Mouse (Mus musculus): ENCODE measurements at regions not wholly inside any gene's neighbourhood (a gene's known extent, or its start where the extent isn't known, plus 50 kb on each side); places are given as distances from the start of the nearest gene placed in this dataset.

DNA sequence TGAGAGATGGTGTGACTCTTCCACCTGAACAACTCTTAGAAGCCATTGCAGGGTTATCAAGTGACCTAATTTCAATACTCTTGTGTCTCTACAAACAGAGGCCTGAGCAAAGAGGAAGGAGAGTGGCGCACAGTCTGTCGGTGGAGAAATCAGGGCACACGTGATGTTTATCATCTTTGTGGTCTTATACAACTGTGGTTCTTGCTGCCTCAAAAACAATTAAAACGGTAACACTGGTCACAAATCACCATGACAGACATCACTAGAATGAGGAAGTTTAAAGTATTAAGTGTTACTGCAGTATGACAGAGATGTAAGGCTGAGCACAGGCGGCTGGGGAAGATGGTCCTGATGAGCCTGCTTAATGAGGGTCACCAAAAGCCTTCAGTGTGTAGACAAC is 73.6 kb downstream of the Sdc1 start:
- peak in 1 of 2 experiments; percentile 19 for DNase-seq

DNA sequence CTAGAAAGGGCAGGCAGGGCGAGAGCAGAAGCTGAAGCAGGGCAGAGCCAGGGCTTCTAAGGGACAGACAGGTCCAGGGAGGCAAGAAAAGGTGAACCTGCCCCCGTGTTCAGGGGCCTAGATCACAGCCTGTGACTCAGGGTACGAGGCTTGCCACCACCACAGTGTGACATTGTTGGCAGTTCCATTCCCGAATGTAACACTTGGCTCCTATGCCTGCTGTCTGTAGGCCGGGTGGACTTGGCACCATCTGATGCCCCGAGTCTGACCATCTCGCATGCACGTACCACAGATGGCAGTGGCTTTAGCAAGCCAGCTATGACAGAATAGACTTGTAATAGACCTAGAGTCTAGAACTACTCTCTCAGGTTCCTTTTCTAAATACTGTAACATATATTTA is 74.3 kb downstream of the Sdc1 start:
- DNase-seq = no peak

DNA sequence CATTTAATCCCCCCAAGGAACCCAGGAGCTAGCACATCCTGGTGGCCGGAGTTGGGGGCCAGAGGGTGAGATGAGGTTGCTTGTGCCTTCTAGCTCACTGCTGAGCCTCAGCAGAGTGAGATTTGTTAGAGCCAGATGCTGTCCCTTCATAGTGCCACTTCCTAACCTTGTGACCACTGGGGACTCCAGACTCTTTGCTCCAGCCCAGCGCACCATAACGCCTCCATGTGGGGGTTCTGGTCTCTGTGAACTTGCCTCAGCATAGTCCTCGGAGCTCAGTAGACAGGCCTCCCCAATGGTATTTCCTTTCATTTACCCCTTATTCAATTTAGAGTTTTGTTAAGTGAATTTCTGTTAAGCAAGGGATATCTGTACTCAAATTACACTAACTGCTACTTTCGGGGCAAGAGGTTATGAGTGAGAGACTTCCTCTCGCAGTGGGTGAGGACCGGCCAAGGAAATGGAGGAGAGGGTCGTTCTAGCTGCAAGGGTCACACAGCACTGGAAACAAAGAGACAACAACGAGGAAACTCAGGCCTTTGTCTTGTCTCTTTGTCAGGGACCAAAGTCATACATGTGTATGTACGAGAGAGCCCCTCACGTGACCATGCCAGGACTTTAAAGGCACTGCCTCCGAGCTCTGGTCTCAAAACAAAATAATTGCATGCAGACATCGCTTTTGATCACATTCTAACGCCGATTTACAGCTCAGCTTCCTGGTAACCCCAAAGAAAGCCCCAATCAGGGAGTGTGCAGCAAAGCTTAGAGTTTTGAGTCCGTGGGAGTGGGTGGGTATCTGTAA is 74.8 kb upstream of the Laptm4a start:
- DNase-seq = no peak

DNA sequence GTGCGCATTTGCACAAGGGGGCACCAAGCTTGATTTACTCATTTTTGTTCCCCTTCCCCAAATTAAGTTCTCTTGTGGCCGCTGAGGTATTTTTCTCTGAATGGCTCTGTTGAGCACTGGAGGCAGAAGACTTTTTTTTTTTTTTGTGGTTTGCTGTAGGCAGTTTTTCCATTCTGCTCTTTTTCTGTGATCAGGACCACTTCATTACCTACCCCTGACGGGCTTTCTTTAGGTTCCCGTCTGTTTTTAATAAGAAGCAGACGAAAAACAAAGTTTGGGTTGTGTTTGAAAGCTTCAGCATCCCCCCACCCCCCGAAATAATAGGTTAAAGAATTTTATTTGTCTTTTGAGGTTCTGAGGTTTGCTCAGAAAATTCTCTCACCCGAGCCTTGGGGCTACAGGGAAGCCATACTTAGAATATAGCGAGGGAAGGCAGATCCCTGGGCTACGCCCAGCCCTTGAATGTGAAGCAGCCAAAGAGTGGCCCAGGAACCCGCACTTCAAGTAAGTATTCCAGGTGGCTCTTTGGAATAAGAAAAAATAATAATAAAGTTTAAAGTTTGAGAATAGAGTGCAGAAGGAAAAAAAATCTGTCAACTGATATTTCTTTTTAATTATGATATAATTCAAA is 74.1 kb upstream of the Laptm4a start:
- DNase-seq = peak in 1 of 2 experiments; percentile 33

DNA sequence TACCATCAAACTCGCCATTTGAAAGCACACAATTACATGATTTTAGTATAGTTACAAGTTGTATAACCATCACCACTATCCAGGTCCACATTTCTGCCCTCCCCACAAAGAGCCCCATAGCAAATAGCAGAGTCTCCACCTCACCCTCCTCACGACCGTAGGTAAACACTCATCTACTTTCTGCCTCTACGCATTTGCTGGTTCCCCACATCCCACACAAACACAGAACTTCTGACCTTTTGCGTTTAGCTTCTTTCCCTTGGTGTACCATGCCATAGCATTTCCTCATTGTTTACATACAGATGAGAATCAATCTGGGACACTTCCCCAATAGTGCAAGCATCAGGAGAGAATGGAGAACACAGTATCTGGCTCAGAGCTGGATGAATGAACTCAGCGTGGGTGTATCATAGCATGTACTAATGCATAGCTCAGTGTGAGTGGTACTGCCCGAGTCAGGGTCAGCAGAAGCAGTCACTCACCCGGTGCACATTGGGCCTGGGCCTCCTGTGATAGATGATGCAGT is 73.5 kb upstream of the Laptm4a start:
- DNase-seq = peak; percentile 17 to 43

DNA sequence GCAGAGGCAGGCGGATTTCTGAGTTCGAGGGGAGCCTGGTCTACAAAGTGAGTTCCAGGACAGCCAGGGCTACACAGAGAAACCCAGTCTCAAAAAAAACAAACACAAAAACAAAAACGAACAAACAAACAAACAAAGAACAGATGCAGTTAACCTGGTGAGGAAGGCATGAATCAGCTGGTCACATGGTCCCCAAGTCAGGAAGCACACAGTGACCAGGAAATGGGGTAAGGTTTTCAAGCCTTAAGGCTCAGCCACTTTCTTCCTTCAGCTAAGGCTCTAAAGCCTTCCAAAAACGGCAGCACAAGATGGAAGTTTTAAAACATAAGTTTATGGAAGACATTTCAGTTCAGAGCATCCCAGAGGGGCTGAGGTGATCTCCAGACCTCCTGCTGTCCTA is 67.6 kb upstream of the Laptm4a start:
- no peak for DNase-seq

DNA sequence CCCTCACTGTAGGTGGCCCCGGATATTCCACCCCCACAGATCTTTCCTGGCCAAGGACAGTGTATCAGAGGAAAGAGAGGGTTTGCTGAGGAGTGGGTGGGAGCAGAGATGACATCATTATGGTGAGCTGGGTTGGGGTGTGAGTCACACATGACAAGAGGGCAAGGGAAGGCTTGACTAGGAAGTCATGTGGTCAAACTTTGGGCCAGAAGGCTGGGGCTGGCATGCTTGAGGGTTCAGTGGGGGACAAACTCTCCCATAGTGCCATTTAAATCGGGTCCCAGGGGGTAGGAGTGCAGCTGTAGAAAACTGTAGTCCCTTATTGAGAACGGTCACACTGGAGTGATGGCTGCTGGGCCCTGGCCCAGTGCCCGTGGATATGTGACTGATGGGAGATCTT is 67.1 kb upstream of the Laptm4a start:
- DNase-seq = no peak

DNA sequence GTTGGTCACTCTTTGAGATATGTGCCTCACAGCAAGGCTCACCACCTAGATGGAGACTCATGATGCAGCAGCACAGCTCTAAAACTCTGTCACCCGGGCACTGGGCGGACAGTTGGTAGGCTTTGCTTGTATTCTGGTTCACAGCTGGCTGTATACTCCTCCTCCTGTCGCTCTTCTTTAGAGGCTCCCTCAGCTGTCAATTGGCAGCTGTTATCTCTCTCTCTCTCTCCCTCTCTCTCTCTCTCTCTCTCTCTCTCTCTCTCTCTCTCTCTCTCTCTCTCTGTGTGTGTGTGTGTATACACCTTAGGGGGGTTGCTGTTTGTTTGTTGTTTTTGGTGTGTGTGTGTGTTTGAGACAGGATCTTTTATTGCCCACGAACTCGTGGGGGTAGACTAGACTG is 66.3 kb upstream of the Laptm4a start:
- DNase-seq = no peak

DNA sequence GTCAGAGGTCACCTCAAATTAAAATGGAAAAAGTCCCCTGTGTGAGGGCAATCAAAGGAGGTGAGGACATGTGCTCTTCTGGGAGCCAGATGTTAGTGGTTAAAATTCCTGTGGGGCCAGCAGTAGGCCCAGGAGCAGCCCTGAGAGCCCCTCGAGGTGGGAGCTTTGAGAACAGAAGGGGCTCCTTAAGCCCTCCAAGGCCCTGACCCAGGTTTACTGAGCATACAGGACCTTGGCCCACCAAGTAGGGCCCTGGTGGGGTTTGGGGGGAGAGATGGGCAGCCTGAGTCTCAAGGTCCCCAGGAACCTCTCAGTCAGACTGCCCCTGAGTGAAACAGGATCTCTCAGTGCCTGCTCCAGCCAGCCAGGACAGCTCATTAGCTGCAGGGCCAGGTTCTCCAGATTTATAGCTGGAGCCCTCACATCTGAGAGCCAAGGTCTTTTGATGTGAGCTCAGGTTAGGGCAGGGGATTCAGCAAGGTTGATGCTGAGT is 65.4 kb upstream of the Laptm4a start:
- DNase-seq = no peak

DNA sequence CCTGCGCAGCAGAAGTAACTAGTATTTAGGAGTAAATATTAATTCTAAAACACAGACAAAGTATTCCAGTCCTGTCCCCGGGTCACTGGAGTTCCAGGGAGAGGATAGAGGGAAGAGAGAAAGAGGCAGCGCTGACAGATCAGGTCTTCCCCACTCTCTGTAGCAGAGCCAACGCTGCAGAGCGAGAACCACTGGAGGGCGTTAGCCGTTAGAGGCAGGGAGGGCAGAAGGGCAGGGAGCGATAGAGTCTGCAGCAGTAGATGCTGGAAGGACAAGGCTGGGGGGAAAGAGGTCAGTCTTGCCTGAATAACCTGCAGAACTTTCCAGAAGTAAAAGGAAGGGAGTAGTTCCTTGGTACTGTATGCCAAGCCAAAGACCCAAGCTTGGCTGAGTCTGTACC is 64.2 kb upstream of the Laptm4a start:
- DNase-seq = no peak

DNA sequence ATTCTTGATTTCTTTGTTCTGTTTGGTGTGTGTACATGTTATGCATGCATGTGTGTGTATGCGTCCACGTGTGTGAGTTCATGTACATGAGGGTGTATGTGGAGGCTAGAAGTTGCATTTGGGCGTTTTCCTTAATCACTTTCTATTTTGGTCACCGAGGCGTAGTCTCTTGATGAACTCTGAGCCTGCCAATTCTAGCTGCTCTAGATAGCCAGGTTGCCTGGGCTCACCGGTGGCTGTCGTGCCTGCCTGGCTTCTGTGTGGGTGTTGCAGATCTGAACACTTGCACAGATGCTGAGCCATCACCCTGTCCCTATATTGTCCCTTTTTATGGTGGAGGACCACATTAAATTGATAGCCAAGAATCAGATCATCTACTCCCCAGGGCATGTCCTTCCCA is 62.7 kb upstream of the Laptm4a start:
- DNase-seq = no peak

DNA sequence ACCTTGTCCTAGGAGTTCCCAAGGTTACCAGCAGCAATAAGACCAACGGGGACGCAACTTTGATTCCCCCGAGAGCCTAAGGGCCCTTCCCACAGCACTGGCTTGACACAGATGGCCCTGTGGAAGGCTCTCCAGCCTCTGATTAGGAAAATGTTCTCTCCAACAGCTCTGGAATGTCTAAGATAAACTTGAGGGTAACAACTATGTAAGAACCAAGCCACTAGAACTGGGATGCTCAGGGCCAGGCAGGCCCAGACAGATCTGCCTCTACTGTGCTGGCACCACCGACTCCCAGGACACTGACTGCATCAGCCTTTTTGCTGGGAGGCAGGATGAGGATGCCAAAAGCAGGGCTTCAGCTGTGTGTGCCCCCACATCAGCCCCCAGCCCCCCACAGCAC is 61.9 kb upstream of the Laptm4a start:
- DNase-seq = no peak

DNA sequence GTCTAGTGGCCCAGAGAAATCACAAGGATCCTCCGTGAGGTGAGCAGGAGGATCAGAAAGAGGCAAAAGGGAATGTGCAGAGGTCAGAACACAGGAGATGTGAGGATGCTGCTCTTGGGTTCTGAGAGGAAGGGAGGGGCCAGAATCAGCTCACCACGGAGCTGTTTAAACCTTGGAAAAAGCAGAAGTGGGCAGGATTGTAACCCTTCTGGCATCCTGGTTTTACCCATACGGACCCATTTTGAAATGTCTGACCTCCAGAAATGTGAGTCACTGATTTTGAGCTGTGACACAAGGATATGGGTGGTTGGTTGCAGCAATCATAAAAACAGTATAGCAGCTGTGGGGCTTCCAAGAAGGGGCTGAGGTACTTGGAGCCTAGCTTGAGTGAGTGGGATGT is 56.6 kb upstream of the Laptm4a start:
- no peak for DNase-seq

DNA sequence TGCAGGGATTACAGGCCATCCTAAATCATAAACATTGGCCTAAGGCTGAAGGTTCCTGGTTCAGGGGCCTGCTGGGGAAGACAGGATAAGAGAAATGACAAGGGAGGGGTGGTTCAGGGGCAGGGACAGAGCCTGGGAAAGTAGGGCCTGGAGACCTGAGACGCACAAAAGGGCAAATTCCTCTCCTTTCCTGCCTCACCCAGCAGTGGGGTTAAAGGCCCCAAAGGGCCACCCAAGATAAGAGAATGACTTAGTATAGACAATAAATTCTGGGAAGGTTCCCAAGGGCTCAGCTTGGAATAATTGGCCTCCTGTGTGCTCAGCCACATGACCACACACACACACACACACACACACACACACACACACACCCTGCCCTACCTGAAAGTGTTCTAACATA is 56.2 kb upstream of the Laptm4a start:
- DNase-seq = no peak

DNA sequence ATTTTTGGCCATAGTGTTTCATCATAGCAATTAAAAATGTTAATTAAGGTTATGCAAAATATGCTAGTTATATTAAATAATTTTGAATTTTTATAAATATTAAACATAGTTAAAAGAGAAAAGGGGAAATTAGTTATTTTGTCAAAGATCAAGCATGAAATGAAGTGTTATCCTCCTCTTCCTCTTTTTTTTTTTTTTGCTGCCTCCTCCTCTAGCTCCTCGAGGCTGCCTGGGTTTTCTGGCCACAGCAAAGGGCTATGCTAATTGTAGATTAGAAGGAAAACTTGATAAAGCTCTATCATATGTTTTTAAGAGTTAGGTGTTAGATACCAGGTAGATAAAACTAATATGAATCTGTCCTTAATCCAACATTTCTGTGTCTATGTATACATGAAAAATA is 54.4 kb upstream of the Laptm4a start:
- DNase-seq = no peak

DNA sequence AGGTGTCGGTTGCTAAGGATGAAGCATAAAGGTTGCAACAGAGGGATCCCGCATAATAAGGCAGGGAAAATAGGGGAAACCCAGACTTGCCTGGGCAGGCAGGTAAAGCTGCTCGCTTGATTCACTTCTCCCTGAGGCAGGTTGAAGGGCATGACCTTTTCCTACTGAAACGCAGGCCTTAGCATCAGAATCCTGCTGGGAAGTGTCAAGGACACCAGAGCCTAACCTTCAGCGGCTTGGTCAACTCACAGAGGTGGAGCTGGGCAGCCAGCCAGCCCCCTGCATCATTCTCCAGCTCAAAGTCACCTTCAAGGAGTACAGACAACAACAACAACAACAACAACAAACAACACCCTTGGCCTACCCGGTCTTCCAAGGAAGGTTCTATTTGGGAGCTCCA is 52.8 kb upstream of the Laptm4a start:
- no peak for DNase-seq

DNA sequence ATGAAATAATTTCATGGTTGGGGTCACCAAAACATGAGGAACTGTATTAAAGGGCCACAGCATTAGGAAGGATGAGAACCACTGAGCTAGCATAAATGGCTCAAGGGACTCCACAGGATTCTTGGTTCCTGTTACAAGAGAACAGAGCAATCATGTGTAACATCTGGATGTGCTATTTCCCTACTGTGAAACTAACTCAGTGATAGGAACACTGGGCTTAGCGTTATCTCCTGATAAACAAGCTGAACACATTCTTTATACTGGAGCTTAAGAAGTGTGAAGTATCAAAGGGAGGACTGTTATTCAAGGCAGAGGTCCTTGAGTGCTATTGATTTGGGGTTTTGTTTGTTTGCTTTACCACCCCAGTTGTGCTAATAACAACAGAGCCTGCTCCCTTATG is 52.3 kb upstream of the Laptm4a start:
- DNase-seq = no peak
